Mouse (Mus musculus) liver, embryonic 15.5 days (tissue): ENCODE measurements around the gene Apoc1. TPM values are rescaled to one million over a fixed set of nuclear protein-coding genes. Genes with fewer than 3 reads are reported as not detected.

Source experiments
- ATAC-seq: fragments of 200-750 bp; cut with Nextera tagmentation; 2 replicates; pipeline ENCODE4 v1.8.0; 2017; ENCODE audit warnings: moderate number of reproducible peaks, mild to moderate bottlenecking, moderate library complexity; ENCODE audit not compliant: insufficient read depth
- H3K27ac ChIP-seq: fragments of 300-500 bp; sonication (generic); replicated peaks from 2 replicates; pipeline ENCODE4 v1.5.1; 2015; ENCODE audit warnings: mild to moderate bottlenecking, inconsistent platforms
- H3K27me3 ChIP-seq: fragments of 300-500 bp; sonication (generic); 2 replicates; pipeline ENCODE4 v1.6.1; 2015; ENCODE audit warnings: mild to moderate bottlenecking, inconsistent platforms
- H3K36me3 ChIP-seq: fragments of 300-500 bp; sonication (generic); replicated peaks from 2 replicates; pipeline ENCODE4 v1.6.1; 2015; ENCODE audit warnings: moderate library complexity, mild to moderate bottlenecking, inconsistent platforms
- H3K4me1 ChIP-seq: fragments of 300-500 bp; sonication (generic); replicated peaks from 2 replicates; pipeline ENCODE4 v1.6.1; 2015; ENCODE audit warnings: inconsistent platforms
- H3K4me2 ChIP-seq: fragments of 300-500 bp; sonication (generic); 2 replicates; pipeline ENCODE4 v1.6.1; 2015; ENCODE audit warnings: moderate library complexity, mild to moderate bottlenecking, inconsistent platforms
- H3K4me3 ChIP-seq: fragments of 300-500 bp; sonication (generic); replicated peaks from 2 replicates; pipeline ENCODE4 v1.5.1; 2015; ENCODE audit warnings: mild to moderate bottlenecking, inconsistent platforms
- H3K9ac ChIP-seq: fragments of 300-500 bp; sonication (generic); 2 replicates; pipeline ENCODE4 v1.6.1; 2015; ENCODE audit warnings: moderate library complexity, mild to moderate bottlenecking, inconsistent platforms
- H3K9me3 ChIP-seq: fragments of 300-500 bp; sonication (generic); replicated peaks from 2 replicates; pipeline ENCODE4 v1.6.1; 2016; ENCODE audit warnings: inconsistent platforms
- WGBS: fragments of 180-500 bp; shearing (Covaris S2); methylation state at CpG from one replicate; pipeline ENCODE4 v1.1.7; 2015; ENCODE audit warnings: mixed read lengths; ENCODE audit not compliant: insufficient replicate concordance; 5-methylcytosine and 5-hydroxymethylcytosine counted together
- polyA plus RNA-seq: library from polyadenylated mRNA; unstranded; fragments of >200 nt; fragmentation: Nextera tagmentation; extraction: Ambion mirVana; gene quantifications from 2 replicates; pipeline ENCODE4 v1.2.1, GENCODE M21; 2015

The Apoc1 gene
- 609 and 611 TPM in 2 replicates for polyA plus RNA-seq

GRCm38 (mm10) chr7:19691873-19692865, at the start of gene Apoc1:
Apoc1 (minus strand) TSS chr7:19692660.
- H3K9ac ChIP-seq, result 0 out of 2 replicates have a peak within 1 kb of the TSS, but pooled peaks have one; percentile 13
- peaks cover 60% of the 10 kb centered on the region for H3K4me1 ChIP-seq
- 56% methylated on average over 28 of the region's 28 CpGs for WGBS

DNA sequence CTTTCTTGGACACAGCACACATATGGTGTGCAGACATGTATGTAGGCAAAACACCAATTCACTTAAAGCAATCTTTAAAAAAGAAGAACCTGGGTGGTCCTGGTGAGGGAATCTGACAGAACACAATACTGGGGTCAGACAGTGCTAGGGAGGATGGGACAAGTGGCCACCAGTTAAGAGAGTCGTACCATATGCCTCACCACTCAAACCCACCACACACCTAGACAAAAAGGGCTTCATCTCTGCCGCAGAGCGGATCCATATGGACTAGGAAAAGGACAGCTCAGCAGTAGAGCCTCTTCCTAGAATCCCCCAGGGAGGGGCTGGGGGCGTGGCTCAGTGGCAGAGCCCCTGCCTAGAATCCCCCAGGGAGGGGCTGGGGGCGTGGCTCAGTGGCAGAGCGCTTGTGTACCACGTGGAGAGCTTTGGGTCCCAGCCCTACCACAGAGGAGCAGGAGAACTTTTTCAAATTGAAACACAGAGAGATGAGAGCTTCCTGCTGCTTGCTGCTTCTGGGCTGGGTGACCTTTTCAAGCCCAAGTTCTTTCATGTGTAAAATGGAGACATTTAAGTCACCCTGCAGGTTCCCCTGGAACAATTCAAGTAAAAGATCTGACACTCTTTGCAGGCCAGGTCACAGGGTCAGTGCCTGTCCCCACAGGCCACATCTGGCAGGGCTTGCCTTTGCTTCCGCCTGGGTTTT, 49.0 kb upstream of the Apoc1 start:
- Histone ChIP-seq H3K27me3 (no peaks in the 10 kb centered on the region), H3K4me2 (no peak overlapping the region), H3K36me3 (peaks cover 4% of the 10 kb centered on the region), H3K4me1 (peaks cover 43% of the 10 kb centered on the region), H3K27ac (peak overlapping the region; percentile 2; the same call in 1 of the 2 replicates), H3K4me3 (no peak overlapping the region), H3K9me3 (no peaks in the 10 kb centered on the region), H3K9ac (no peak overlapping the region)
- no peak for ATAC-seq
- WGBS, result 18% methylated on average over 8 of the region's 8 CpGs

More at GRCm38 (mm10) chr7:19691873-19692865, at the start of gene Apoc1:
- ATAC-seq, result peak; percentile 14; the same call in 1 of the 2 replicates
- Histone ChIP-seq H3K9me3 (no peaks in the 10 kb centered on the region), H3K36me3 (peaks cover 13% of the 10 kb centered on the region; the same call in 1 of the 2 replicates), H3K4me2 (peak within 1 kb of the TSS; percentile 50), H3K27ac (peak within 1 kb of the TSS; percentile 83), H3K27me3 (no peaks in the 10 kb centered on the region), H3K4me3 (peak within 1 kb of the TSS; percentile 38)

- no peak for ATAC-seq
- H3K9me3 ChIP-seq, result no peaks in the 10 kb centered on the region
- WGBS, result 60% methylated on average over 11 of the region's 11 CpGs
- peaks cover 52% of the 10 kb centered on the region for H3K4me1 ChIP-seq
- no peak overlapping the region for H3K27ac ChIP-seq
- H3K27me3 ChIP-seq, result no peaks in the 10 kb centered on the region
- no peak overlapping the region for H3K4me3 ChIP-seq
- no peak overlapping the region for H3K4me2 ChIP-seq
- H3K9ac ChIP-seq, result no peak overlapping the region
- H3K36me3 ChIP-seq, result peaks cover 4% of the 10 kb centered on the region
Observed at GRCm38 (mm10) chr7:19740269-19740668, 47.8 kb upstream of the Apoc1 start.

DNA sequence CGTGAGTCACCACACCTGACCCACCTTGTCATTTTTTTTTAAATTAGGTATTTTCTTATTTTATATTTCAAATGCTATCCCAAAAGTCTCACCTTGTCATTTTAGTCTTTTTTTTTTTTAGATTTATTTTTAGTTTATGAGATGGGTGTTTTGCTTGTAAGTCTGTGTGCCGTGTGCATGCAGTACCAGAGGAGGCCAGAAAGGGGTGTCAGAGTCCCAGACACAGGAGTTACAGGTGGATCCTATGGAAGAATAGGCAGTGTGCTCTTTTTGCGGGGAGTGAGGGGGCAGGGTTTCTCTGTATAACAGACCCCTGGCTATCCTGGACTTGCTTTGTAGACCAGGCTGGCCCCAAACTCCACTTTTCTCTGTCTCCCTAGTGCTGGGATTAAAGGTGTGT, 46.3 kb upstream of the Apoc1 start:
- no peak overlapping the region for H3K9ac ChIP-seq
- H3K27me3 ChIP-seq, result no peaks in the 10 kb centered on the region
- no peak overlapping the region for H3K4me2 ChIP-seq
- no peak overlapping the region for H3K4me3 ChIP-seq
- H3K4me1 ChIP-seq, result peaks cover 47% of the 10 kb centered on the region
- peaks cover 4% of the 10 kb centered on the region for H3K36me3 ChIP-seq
- ATAC-seq, result no peak
- H3K9me3 ChIP-seq, result no peaks in the 10 kb centered on the region
- 80% methylated on average over 3 of the region's 3 CpGs for WGBS
- H3K27ac ChIP-seq, result no peak overlapping the region

- Histone ChIP-seq H3K36me3 (peaks cover 4% of the 10 kb centered on the region), H3K4me3 (no peak overlapping the region; the same call in 1 of the 2 replicates), H3K4me2 (peak overlapping the region; percentile 59), H3K27ac (peak overlapping the region; percentile 83), H3K27me3 (no peaks in the 10 kb centered on the region), H3K9ac (peak overlapping the region; percentile 10; the same call in 1 of the 2 replicates), H3K4me1 (peaks cover 39% of the 10 kb centered on the region), H3K9me3 (no peaks in the 10 kb centered on the region)
- peak; percentile 84 for ATAC-seq
- 19% methylated on average over 16 of the region's 16 CpGs for WGBS
Observed at GRCm38 (mm10) chr7:19736389-19737057, 44.1 kb upstream of the Apoc1 start.

GRCm38 (mm10) chr7:19734178-19734666, 41.8 kb upstream of the Apoc1 start:
- Histone ChIP-seq H3K27me3 (no peaks in the 10 kb centered on the region), H3K4me2 (no peak overlapping the region), H3K36me3 (peaks cover 16% of the 10 kb centered on the region), H3K9me3 (no peaks in the 10 kb centered on the region), H3K4me1 (peaks cover 35% of the 10 kb centered on the region), H3K4me3 (no peak overlapping the region), H3K9ac (no peak overlapping the region), H3K27ac (no peak overlapping the region)
- ATAC-seq, result no peak
- 78% methylated on average over 10 of the region's 10 CpGs for WGBS

DNA sequence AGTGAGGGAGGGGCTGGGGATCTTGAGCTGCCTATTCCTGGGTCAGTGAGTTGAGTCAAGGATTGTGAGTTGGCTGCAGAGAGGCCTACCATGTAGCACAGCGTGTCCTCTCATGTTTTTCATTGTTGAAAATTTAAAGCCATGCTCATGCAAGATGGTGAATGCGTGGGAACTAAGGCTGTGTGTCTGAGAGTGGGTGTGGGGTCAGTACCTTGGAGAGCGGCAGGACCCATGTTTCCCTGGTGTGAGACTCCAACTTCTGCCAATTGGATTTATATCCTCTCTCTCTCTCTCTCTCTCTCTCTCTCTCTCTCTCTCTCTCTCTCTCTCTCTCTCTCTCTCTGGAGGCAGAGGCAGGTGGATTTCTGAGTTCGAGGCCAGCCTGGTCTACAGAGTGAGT, 34.1 kb upstream of the Apoc1 start:
- Histone ChIP-seq H3K4me3 (no peak overlapping the region), H3K4me2 (no peak overlapping the region), H3K9ac (no peak overlapping the region), H3K27ac (no peak overlapping the region), H3K27me3 (no peaks in the 10 kb centered on the region), H3K4me1 (peaks cover 12% of the 10 kb centered on the region), H3K36me3 (peaks cover 11% of the 10 kb centered on the region; the same call in 1 of the 2 replicates), H3K9me3 (no peaks in the 10 kb centered on the region)
- ATAC-seq, result no peak
- WGBS, result 65% methylated on average over 4 of the region's 4 CpGs

GRCm38 (mm10) chr7:19724167-19724566, 31.7 kb upstream of the Apoc1 start:
- Histone ChIP-seq H3K27ac (no peak overlapping the region), H3K36me3 (no peaks in the 10 kb centered on the region; the same call in 1 of the 2 replicates)
- WGBS, result 84% methylated on average over 12 of the region's 12 CpGs

GRCm38 (mm10) chr7:19722754-19723195, 30.3 kb upstream of the Apoc1 start:
- Histone ChIP-seq H3K9ac (no peak overlapping the region), H3K4me3 (no peak overlapping the region), H3K27me3 (no peaks in the 10 kb centered on the region), H3K4me1 (peaks cover 12% of the 10 kb centered on the region), H3K36me3 (no peaks in the 10 kb centered on the region; the same call in 1 of the 2 replicates), H3K9me3 (no peaks in the 10 kb centered on the region), H3K4me2 (no peak overlapping the region), H3K27ac (no peak overlapping the region)
- 0 out of 2 replicates have a peak, but pooled peaks have one; percentile 18 for ATAC-seq
- 41% methylated on average over 6 of the region's 6 CpGs for WGBS

More at GRCm38 (mm10) chr7:19724167-19724566, 31.7 kb upstream of the Apoc1 start:
- no peak for ATAC-seq
- no peaks in the 10 kb centered on the region for H3K9me3 ChIP-seq
- H3K4me1 ChIP-seq, result peaks cover 12% of the 10 kb centered on the region
- H3K4me3 ChIP-seq, result no peak overlapping the region
- no peaks in the 10 kb centered on the region for H3K27me3 ChIP-seq
- no peak overlapping the region for H3K4me2 ChIP-seq
- H3K9ac ChIP-seq, result no peak overlapping the region

GRCm38 (mm10) chr7:19719200-19719599, 26.7 kb upstream of the Apoc1 start:
- Histone ChIP-seq H3K4me3 (no peak overlapping the region), H3K4me2 (no peak overlapping the region), H3K27me3 (no peaks in the 10 kb centered on the region), H3K9ac (no peak overlapping the region), H3K36me3 (no peaks in the 10 kb centered on the region; the same call in 1 of the 2 replicates), H3K4me1 (peaks cover 35% of the 10 kb centered on the region), H3K27ac (no peak overlapping the region), H3K9me3 (no peaks in the 10 kb centered on the region)
- 57% methylated on average over 4 of the region's 4 CpGs for WGBS
- no peak for ATAC-seq
